Mouse (Mus musculus): Measurements from ENCODE around the gene Faf2.

The Faf2 gene

DNA sequence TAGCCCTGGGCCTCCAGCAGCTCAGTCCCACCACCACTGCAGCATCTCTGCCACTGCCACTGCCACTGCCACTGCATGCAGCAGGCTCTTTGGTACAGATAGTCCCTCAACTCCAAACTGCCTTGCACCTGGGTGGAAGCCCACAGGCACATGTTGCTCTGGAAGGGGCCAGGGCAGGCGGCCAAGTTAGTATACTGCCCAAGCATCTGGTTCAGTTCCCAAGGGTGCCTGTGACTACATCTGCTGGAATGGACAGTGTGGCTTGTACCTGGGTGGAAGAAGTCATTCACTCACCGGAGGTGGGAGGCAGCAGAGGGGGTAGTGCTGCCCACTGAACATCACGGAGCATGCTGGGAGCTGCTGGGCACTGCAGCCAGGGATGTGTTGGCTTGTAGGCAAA lies 61.7 kb downstream of the Faf2 start:
- DNase-seq, result peak; percentile 35

GRCm38 (mm10) chr13:54684140-54684896 lies 62.7 kb downstream of the Faf2 start:
- peak; percentile 48 for DNase-seq

DNA sequence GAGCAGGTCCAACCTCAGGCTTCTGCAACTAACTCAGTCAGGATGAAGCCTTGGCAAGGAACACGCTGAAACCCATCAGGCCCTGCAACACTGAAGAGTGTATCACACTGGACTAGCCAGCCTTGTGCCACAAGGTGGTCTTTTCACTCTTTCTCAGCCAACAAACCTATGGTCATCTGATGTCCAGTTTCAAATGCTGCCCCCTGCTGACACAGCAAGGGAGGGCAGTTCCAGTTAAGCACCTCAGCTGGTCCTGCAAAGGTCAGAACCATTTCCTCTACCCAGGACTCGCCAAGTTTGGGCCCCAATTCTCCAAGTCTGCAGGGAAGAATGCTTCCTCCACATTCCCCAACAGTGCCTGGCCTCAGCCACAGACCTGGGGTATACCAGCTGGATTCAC lies 63.6 kb downstream of the Faf2 start:
- DNase-seq, result peak; percentile 62

GRCm38 (mm10) chr13:54686139-54687053 lies 64.8 kb downstream of the Faf2 start:
- DNase-seq, result peak; percentile 33

DNA sequence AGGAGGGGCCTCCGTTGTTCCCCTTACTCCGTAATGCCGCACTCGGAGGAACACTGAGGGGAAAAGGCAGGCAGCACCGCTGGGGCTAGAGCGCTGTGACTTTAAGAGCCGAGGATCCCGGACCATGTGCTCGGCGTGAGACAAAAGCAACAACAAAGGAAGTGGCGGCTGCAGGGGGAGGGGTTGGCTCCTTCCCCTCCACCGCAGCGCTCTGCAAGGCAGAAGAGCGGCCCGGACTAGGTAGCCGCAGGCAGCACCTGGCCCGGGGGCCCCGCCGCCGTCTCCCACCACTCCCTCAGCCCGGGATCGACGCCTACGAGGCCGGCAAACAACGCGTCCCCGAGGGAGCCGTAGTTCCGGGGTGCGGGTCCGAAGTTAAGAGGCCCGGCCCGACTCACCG lies 65.5 kb downstream of the Faf2 start:
- DNase-seq, result peak; percentile 78

GRCm38 (mm10) chr13:54687575-54688424 lies 66.2 kb downstream of the Faf2 start:
- DNase-seq, result peak; percentile 98

DNA sequence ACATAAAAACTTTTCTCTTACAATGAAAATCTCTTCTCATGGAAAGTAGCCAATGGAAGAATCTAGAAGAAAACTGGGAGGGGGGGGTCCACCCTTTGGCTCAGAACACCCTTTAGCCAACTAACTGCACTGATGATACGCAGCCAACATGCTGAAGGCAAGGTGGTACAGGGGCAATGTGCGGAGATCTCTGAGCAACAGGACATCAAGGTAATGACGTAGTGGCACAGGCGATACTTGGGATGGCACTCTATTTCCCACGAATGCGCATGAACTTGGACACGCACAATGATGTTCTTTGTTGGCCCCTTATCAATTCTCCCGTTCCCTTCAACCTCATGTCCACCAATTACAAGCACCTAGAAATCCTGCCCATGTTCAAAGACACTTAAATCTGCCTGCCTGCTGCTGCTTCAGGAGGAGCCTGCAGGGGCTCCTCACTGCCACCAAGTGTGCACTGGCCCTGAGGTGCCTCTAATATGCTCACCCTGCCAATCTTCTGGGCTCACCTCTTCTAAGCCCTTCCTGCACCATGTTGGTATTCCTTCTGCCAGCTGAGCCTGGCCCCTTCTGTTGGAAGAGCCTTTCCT lies 68.7 kb downstream of the Faf2 start:
- peak; percentile 52 for DNase-seq

DNA sequence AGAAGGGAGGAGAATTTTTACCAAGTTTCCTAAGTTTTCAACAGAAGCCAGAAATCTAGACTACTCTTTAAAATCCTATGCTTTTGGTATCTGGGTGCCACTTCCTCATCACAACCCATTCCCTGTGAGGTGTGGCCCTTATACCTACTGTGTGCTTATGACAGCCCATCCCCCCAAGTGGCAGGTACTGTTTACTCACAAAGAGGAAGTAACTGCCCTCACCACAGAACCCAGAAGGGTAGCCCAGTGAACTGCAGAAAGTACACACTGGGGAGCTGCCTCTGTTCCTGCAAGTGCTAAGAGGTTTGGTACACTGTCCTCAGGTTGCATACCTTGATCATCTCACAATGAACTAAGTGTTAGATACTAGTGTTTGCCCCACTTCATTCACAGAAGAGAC lies 70.2 kb downstream of the Faf2 start:
- peak; percentile 49 for DNase-seq

- DNase-seq, result no peak
These were observed 71.3 kb downstream of the Faf2 start for GRCm38 (mm10) chr13:54692711-54693557.

DNA sequence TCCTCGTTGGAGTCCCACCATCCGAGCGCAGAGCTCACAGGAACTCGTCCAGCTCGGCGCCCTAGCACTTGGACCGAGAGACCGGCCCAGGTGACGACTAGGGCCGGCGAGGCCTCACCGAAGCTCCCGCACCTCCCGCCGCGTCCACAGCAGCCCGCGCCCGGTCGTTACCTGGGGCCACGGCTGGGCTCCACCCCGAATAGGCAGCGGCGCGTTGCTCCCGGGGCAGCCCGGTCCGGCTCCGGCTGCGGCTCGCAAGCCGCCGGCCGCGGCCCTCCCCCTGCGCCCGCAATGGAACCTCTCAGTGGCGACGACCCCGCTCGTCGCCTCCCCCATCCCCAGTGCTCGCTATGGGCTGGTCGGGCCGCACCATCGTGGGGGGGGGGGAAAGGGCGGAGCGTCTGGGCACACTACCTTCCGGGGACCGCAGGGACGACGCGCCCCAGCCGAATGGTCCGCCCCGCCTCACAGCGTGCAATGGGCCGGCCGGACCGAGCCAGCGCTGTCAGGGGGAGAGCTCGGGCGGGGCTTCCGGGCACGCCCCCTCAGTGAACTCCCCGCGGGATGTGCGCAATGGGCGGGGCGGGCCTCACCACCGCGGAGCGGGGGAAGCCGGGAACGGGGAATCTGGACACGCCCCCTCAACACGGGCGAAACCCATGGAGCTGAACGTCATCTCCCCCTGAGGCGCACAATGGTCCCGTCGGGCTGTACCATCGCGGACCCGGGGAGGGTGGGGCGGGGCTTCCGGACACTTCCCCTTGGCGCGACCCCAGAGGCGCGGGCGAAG lies 72.2 kb downstream of the Faf2 start, which contains the start of gene Rnf44:
TSS of gene Rnf44 (minus strand) at position 350 of the 790 bp plus-strand sequence.
- peak; percentile 100 for DNase-seq

- peak; percentile 92 for DNase-seq
These were observed 72.9 kb downstream of the Faf2 start for GRCm38 (mm10) chr13:54694348-54695060.

DNA sequence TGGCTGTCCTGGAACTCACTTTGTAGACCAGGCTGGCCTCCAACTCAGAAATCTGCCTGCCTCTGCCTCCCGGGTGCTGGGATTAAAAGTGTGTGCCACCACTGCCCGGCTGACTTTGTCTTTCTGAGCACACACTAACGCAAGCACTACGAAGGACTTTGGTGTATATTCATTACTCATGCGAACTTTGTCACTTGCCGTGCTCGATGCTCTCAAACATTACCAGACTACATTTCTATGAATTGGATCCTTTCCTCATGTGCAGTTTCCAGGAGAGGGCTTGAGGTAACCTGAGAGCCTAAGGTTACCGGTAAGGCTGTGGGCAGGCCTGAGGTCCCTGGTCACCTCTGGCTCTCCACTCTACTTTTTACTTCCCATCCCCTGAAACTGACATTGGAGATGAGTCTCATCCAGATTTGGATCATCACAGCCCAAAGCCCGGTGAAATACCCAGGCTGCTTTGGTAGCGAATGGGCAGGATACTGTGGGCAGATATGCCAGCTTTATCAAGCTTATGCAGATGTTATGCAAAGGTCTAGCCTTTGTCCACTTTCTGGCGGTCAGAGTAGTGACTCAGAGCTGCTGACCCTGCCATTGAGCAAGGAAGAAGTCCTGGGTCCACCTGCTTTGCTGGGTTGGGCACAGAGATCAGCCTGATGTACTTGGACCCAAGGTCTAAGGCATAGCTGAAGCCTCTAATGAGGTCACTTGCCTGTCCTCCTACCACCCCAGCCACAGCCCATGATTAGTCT lies 74.1 kb downstream of the Faf2 start:
- DNase-seq, result peak; percentile 46

- DNase-seq, result no peak
These were observed 79.7 kb downstream of the Faf2 start, which contains the start of gene Cdhr2 for GRCm38 (mm10) chr13:54701243-54701642. Gene Cdhr2, plus strand, starts transcription at chr13:54701461.

DNA sequence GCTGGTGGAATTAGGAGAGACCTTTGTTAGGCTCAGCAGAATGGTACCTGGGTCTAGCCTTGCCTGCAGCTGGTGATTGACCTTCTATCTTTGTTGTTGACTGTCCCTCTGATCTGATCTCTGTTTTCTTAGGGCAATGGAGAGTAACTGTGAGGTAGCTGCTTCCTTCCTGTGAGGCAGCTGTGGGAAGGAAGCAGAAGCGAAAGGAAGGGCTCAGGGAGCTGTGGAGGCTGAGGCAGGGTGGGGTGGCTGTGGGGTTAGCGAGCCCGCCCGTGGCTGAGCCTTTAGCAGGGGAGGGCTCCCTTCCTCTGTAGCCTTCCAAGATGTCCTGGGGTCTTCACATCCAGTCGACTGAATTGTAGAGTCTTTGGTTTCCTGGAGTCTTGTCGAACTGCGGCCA lies 80.9 kb downstream of the Faf2 start:
- no peak for DNase-seq

GRCm38 (mm10) chr13:54704890-54705289 lies 83.3 kb downstream of the Faf2 start:
- DNase-seq, result no peak

- no peak for DNase-seq
These were observed 89.3 kb downstream of the Faf2 start for GRCm38 (mm10) chr13:54710866-54711265.
